Mouse (Mus musculus) stomach, postnatal 0 days (tissue): ENCODE measurements around the gene Rps6ka5. TPM values are rescaled to one million over a fixed set of nuclear protein-coding genes. Genes with fewer than 3 reads are reported as not detected.

Source experiments
- ATAC-seq: fragments of 200-750 bp; cut with Nextera tagmentation; 2 replicates; pipeline ENCODE4 v1.8.0; 2017; ENCODE audit not compliant: low FRiP score, low TSS enrichment
- DNase-seq: peaks from one replicate; pipeline ENCODE4 v3.0.0-alpha.2; 2016; ENCODE audit warnings: low spot score
- H3K27ac ChIP-seq: fragments of 300-500 bp; sonication (generic); replicated peaks from 2 replicates; pipeline ENCODE4 v1.5.1; 2014; ENCODE audit warnings: mild to moderate bottlenecking, control low read depth
- H3K27me3 ChIP-seq: fragments of 300-500 bp; sonication (generic); 2 replicates; pipeline ENCODE4 v1.6.1; 2014; ENCODE audit warnings: low read length; ENCODE audit not compliant: control insufficient read depth, insufficient read depth
- H3K36me3 ChIP-seq: fragments of 300-500 bp; sonication (generic); 2 replicates; pipeline ENCODE4 v1.6.1; 2014; ENCODE audit warnings: low read length, mixed read lengths; ENCODE audit not compliant: control insufficient read depth, insufficient read depth
- H3K4me1 ChIP-seq: fragments of 300-500 bp; sonication (generic); replicated peaks from 2 replicates; pipeline ENCODE4 v1.6.1; 2014; ENCODE audit warnings: antibody characterized with exemption; ENCODE audit not compliant: control insufficient read depth, insufficient read depth
- H3K4me2 ChIP-seq: fragments of 300-500 bp; sonication (generic); replicated peaks from 2 replicates; pipeline ENCODE4 v1.6.1; 2014; ENCODE audit warnings: low read depth, mild to moderate bottlenecking, control low read depth, moderate library complexity
- H3K4me3 ChIP-seq: fragments of 300-500 bp; sonication (generic); 2 replicates; pipeline ENCODE4 v1.5.1; 2014; ENCODE audit warnings: low read depth, low read length, control low read depth
- H3K9ac ChIP-seq: fragments of 300-500 bp; sonication (generic); 2 replicates; pipeline ENCODE4 v1.6.1; 2014; ENCODE audit warnings: mild to moderate bottlenecking, low read length, control low read depth, mixed read lengths
- H3K9me3 ChIP-seq: fragments of 300-500 bp; sonication (generic); 2 replicates; pipeline ENCODE4 v1.6.1; 2016; ENCODE audit warnings: low read length; ENCODE audit not compliant: control insufficient read depth
- CTCF ChIP-seq: IDR thresholded peaks from 2 replicates; pipeline ENCODE4 v1.5.1; 2016; ENCODE audit warnings: antibody characterized with exemption, low read depth, mild to moderate bottlenecking, moderate library complexity
- EP300 ChIP-seq: optimal IDR thresholded peaks from 2 replicates; pipeline ENCODE3; 2016; ENCODE audit warnings: antibody characterized with exemption
- WGBS: fragments of 180-500 bp; shearing (Covaris S2); extraction: QIAGEN DNeasy Blood & Tissue Kit; methylation state at CpG from one replicate; pipeline ENCODE4 v1.1.7; 2014; 5-methylcytosine and 5-hydroxymethylcytosine counted together
- polyA plus RNA-seq: library from polyadenylated mRNA; unstranded; fragments of >200 nt; fragmentation: Nextera tagmentation; extraction: Ambion mirVana; gene quantifications from 2 replicates; pipeline ENCODE4 v1.2.1, GENCODE M21; 2015

Rps6ka5 gene
- polyA plus RNA-seq, 1 experiment from 2014 or later: 1.4 TPM

- ATAC-seq (no peak), DNase-seq (no peak)
- Histone ChIP-seq H3K4me1 (no peaks in the 10 kb centered on the region), H3K9me3 (no peaks in the 10 kb centered on the region), H3K27ac (no peak overlapping the region), H3K36me3 (no peaks in the 10 kb centered on the region), H3K9ac (no peak overlapping the region), H3K4me2 (no peak overlapping the region), H3K27me3 (no peaks in the 10 kb centered on the region), H3K4me3 (no peak overlapping the region)
- 60% methylated on average over 14 of the region's 14 CpGs for WGBS
- TF ChIP-seq EP300 (no peak), CTCF (no peak)
Measured at GRCm38 (mm10) chr12:100728646-100729485, 2.1 kb upstream of the Rps6ka5 start.

GRCm38 (mm10) chr12:100727891-100728290 lies 1.1 kb upstream of the Rps6ka5 start:
- ATAC-seq: no peak

GRCm38 (mm10) chr12:100725458-100725786 lies 1.4 kb downstream of the Rps6ka5 start:
- no peaks in the 10 kb centered on the region for H3K4me1 ChIP-seq
- H3K9ac ChIP-seq: no peak overlapping the region
- 3% methylated on average over 17 of the region's 17 CpGs for WGBS
- no peak overlapping the region for H3K27ac ChIP-seq
- no peaks in the 10 kb centered on the region for H3K27me3 ChIP-seq
- no peaks in the 10 kb centered on the region for H3K36me3 ChIP-seq
- H3K9me3 ChIP-seq: no peaks in the 10 kb centered on the region
- H3K4me3 ChIP-seq: peak overlapping the region; percentile 82
- ATAC-seq (no peak), DNase-seq (no peak)
- TF ChIP-seq CTCF: no peak
- peak overlapping the region; percentile 43 for H3K4me2 ChIP-seq

More at GRCm38 (mm10) chr12:100727891-100728290, 1.1 kb upstream of the Rps6ka5 start:
- no peak for DNase-seq
- Histone ChIP-seq H3K4me3 (no peak overlapping the region), H3K9ac (no peak overlapping the region), H3K27ac (no peak overlapping the region), H3K27me3 (no peaks in the 10 kb centered on the region), H3K9me3 (no peaks in the 10 kb centered on the region), H3K4me1 (no peaks in the 10 kb centered on the region), H3K36me3 (no peaks in the 10 kb centered on the region), H3K4me2 (no peak overlapping the region)
- WGBS: 28% methylated on average over 7 of the region's 7 CpGs
- no peak for TF ChIP-seq EP300
- TF ChIP-seq CTCF: no peak

GRCm38 (mm10) chr12:100724606-100725457 lies 2.0 kb downstream of the Rps6ka5 start:
- H3K36me3 ChIP-seq: no peaks in the 10 kb centered on the region
- peak overlapping the region; percentile 83 for H3K4me2 ChIP-seq
- no peaks in the 10 kb centered on the region for H3K4me1 ChIP-seq
- H3K9ac ChIP-seq: peak overlapping the region; percentile 78
- 0% methylated on average over 50 of the region's 85 CpGs for WGBS
- peak; percentile 100 for DNase-seq
- H3K9me3 ChIP-seq: no peaks in the 10 kb centered on the region
- H3K27me3 ChIP-seq: no peaks in the 10 kb centered on the region
- H3K27ac ChIP-seq: peak overlapping the region; percentile 96
- no peak for TF ChIP-seq EP300
- peak; percentile 61 for TF ChIP-seq CTCF
- peak; percentile 100 for ATAC-seq
- H3K4me3 ChIP-seq: peak overlapping the region; percentile 82

GRCm38 (mm10) chr12:100724182-100724581 lies 2.6 kb downstream of the Rps6ka5 start:
- 1% methylated on average over 8 of the region's 8 CpGs for WGBS
- DNase-seq (no peak), ATAC-seq (no peak)
- peak overlapping the region; percentile 78 for H3K9ac ChIP-seq
- H3K9me3 ChIP-seq: no peaks in the 10 kb centered on the region
- H3K27me3 ChIP-seq: no peaks in the 10 kb centered on the region
- no peaks in the 10 kb centered on the region for H3K4me1 ChIP-seq
- H3K36me3 ChIP-seq: no peaks in the 10 kb centered on the region
- H3K4me2 ChIP-seq: peak overlapping the region; percentile 83
- H3K4me3 ChIP-seq: peak overlapping the region; percentile 82
- H3K27ac ChIP-seq: peak overlapping the region; percentile 96
- no peak for TF ChIP-seq EP300
- no peak for TF ChIP-seq CTCF
